Mouse (Mus musculus) CH12.LX (cell line): ENCODE measurements at regions not wholly inside any gene's neighbourhood (a gene's known extent, or its start where the extent isn't known, plus 50 kb on each side); places are given as distances from the start of the nearest gene placed in this dataset.

Source experiments
- CHD2 ChIP-seq: IDR thresholded peaks from 2 replicates; pipeline ENCODE4 v1.6.1; 2011; ENCODE audit warnings: low read length, improper control_type of control experiment
- CTCF ChIP-seq, 2 experiments: IDR thresholded peaks in 1 of 2; conservative IDR thresholded peaks in 1 of 2; 2 replicates each; pipeline ENCODE4 v1.5.1; 2011 to 2012; ENCODE audit warnings: low read depth in 2 of 2, low read length in 2 of 2, improper control_type of control experiment in 1 of 2, inconsistent platforms in 1 of 2, mild to moderate bottlenecking in 1 of 2, moderate library complexity in 1 of 2
- EP300 ChIP-seq: IDR thresholded peaks from 2 replicates; pipeline ENCODE4 v1.6.1; 2011; ENCODE audit warnings: low read length, improper control_type of control experiment
- POLR2A ChIP-seq: IDR thresholded peaks from 2 replicates; pipeline ENCODE4 v1.6.1; 2011; ENCODE audit warnings: low read depth, mild to moderate bottlenecking, improper control_type of control experiment, low read length
- POLR2AphosphoS2 ChIP-seq: IDR thresholded peaks from 2 replicates; pipeline ENCODE4 v1.6.1; 2011; ENCODE audit warnings: low read depth, low read length, improper control_type of control experiment
- SMC3 ChIP-seq: IDR thresholded peaks from 2 replicates; pipeline ENCODE4 v1.6.1; 2011; ENCODE audit warnings: low read depth, low read length, improper control_type of control experiment
- ZNF384 ChIP-seq: IDR thresholded peaks from 2 replicates; pipeline ENCODE4 v1.6.1; 2012; ENCODE audit warnings: low read depth, low read length, improper control_type of control experiment, inconsistent platforms

DNA sequence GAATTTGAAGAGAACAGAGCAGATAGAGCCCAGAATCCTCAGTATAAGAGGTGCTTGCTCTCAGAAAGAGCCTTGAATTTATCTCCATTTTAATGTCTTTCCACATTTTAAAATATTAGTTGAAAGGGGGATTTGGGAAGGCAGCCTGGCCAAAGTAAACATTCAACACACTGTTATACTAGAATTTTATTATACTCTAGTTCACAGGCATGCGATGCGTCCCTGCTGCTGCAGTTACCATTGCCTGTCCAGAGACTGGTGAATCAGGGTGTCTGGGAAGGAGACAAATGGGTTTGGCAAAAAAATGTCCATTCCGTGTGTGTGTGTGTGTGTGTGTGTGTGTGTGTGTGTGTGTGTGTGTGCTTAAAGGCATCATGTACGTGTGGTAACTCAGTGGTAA lies 675.1 kb upstream of the Sox9 start:
- TF ChIP-seq POLR2A (no peak), CHD2 (no peak), CTCF (conservative IDR thresholded peaks at IDR 0.05 in 1 of 2, IDR thresholded peaks at IDR 0.05 in 1 of 2; ENCODE audit: low read depth in 2 of 2, low read length in 2 of 2) (no peak), ZNF384 (no peak), SMC3 (no peak), EP300 (no peak), POLR2AphosphoS2 (no peak)
